Mouse (Mus musculus) naive thymus-derived CD4-positive, alpha-beta T cell, adult 2 months (primary cell): ENCODE results near the gene Cyp27b1.
"Not testable (repeated sequence)": the region's sequence is repeated elsewhere in the genome, so short reads cannot be mapped to it uniquely, and the experiment has no call there.

Experiments
- DNase-seq: peaks from one replicate; pipeline ENCODE4 v3.0.0-alpha.2; 2011; ENCODE audit warnings: low read depth

The Cyp27b1 gene

DNA sequence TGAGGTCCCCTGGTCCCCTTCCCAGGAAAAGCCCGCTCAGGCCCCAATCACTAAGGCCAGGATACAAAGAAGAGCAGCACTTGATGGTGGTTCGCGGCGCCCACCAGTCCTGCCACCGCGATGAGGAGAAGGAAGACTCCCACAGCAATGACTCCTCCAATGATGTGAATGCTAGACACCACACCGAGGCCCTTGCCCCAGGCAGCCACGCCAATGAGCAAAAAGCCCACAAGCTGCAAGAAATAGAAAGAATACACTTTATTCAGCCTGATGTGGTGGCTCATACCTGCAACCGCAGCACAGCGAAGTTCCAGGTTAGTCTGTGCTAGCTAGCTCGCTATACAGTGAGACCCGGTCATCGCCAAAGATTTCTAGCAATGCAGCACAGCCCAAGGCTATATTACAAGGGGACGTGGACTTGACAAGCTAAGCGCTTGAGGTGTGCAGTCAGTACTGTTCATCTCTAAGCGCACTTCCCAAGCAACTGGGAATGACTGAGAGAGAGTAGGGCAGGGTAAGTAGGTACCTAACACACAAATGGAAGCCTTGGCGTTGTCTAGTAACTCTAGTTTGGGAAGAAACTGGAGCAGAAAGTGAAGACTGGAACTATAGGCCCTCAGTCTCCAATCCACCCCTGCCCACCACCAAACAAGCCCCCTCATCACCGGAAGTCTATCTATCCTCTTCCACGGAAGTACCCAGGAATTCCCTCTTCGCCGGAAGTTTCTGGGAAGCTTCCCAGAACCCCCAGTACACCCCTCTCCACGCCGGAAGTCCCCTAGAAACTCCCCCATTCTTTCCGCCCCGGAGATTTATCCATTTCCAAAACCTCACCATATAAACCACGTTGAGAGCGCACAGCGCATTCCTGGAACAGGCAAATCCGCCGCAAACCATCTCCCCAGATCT, 21.5 kb downstream of the Cyp27b1 start:
- DNase-seq, result no peak

GRCm38 (mm10) chr10:127070190-127071121, 22.4 kb downstream of the Cyp27b1 start, which contains the start of gene Tspan31:
Gene Tspan31 (minus strand): TSS chr10:127070264.
- peak; percentile 75 for DNase-seq

- DNase-seq, result no peak
These were observed 23.2 kb downstream of the Cyp27b1 start for GRCm38 (mm10) chr10:127071203-127071602.

DNA sequence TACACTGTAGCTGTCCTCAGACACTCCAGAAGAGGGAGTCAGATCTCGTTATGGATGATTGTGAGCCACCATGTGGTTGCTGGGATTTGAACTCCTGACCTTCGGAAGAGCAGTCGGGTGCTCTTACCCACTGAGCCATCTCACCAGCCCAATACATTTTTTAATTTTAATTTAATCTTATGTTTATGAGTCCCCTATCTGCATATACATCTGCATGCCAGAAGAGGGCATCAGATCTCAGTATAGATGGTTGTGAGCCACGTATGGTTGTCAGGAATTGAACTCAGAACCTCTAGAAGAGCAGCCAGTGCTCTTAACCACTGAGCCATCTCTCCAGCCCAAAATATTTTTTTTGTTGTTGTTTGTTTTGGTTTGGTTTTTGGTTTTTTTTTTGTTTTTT, 24.2 kb downstream of the Cyp27b1 start:
- not testable (repeated sequence) for DNase-seq

DNA sequence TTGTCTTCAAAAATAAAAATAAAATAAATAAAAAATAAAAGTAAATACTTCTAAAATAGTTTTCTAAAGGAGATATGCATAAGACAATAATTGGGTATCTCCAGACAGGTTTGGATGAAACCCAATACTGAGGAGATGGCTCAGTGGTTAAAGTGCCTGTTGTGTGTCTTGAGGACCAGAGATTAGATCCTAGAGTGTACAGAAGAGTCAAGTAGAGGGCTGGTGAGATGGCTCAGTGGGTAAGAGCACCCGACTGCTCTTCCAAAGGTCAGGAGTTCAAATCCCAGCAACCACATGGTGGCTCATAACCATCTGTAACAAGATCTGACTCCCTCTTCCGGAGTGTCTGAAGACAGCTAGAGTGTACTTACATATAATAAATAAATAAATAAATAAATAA, 24.9 kb downstream of the Cyp27b1 start:
- DNase-seq, result not testable (repeated sequence)

DNA sequence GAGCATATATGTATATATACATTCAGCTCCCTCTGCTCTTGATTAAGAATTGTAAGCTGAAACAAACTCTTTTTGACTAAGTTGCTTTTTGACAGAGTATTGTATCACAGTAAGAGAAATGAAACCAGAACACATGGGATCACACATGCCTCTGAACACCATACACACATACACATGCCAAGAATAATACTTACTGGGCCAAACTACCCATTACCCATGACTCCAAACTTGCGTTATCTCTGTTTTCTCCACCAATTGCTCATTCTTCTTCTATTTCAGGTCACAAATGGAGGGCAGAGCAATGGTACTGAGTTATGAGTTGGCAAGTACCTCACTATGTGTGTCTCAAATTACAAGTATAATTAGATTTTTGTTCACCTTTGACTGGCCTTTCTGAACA, 25.9 kb downstream of the Cyp27b1 start:
- DNase-seq, result no peak

DNA sequence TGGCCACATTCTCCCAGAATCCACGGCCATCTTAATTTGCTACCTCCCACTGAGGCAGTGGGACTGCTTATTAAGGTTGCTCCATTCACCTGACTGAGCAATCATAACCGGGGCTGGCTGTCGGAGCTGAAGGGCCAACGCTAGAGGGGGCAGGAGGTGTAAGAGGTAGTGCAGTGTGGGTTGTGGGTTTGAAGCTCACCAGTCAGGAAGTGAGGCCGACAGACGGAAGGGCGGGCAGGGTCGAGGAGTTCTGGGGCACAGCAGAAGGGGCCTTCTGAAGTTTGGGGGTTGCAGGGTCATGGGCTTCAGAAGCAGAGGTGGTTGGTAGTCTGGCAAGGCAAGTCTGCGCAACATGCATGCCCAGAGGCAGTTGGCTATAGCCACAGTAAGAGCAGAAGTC, 27.0 kb downstream of the Cyp27b1 start, which contains the start of gene Agap2:
Gene Agap2, plus strand, starts transcription at position 205 of the 400 bp plus-strand sequence.
- peak; percentile 89 for DNase-seq

GRCm38 (mm10) chr10:127075651-127076050, 27.6 kb downstream of the Cyp27b1 start:
- DNase-seq, result no peak

GRCm38 (mm10) chr10:127076082-127076481, 28.0 kb downstream of the Cyp27b1 start:
- peak; percentile 89 for DNase-seq

DNA sequence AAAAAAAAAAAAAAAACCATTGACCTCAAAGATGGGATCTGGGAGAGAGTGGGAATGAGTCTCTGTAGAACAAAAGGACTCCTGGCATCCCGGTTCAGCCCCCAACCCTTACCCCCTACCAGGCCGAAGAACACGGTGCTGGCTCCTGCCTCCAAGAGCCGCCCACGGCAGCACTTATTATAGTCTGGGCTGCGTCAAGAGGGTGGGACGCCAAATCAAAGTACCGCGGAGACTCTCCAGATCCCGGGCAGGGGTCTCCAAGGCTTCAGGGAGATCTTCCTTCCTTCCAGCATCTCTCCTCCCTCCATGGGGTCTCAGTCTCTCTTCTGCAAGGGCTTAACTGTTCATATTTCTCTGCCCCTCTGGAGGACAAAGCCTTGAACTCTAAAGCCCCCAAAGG, 29.5 kb downstream of the Cyp27b1 start:
- no peak for DNase-seq

DNA sequence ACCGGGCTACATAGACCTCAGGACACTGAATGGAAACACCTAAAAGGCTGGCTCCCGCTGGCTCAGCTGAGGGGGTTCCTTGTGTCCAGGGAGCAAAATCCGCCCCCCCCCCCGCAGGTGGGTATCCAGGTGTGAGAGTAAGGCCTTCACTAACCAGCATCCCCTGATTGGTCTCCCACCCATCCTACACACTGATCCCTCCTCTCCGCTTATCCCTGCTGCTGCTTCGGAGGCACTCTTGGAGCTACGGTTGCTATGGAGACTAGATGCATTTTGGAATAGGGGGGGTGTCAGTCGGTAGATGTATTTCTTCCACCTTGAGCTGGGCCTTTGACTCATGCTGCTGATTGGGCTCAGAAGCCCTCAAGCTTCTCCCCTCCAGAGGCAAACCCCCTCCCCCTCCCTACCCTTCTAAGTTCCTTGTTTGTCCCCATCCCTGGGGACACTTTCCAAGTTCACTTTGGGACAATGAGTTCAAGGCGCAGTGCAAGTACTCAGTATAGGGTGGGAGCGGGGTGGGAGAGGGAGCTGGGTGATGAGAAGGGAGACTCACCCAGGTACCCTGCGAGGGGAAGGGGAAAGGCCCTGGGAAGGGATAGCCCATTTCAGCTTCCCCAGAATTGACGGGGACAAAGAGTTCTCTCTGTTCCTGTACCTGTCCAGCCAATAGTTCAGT, 30.1 kb downstream of the Cyp27b1 start:
- no peak for DNase-seq

- no peak for DNase-seq
These were observed 30.9 kb downstream of the Cyp27b1 start for GRCm38 (mm10) chr10:127078677-127079575.

- no peak for DNase-seq
These were observed 31.8 kb downstream of the Cyp27b1 start for GRCm38 (mm10) chr10:127079665-127080391.

GRCm38 (mm10) chr10:127080901-127081780, 33.1 kb downstream of the Cyp27b1 start:
- no peak for DNase-seq

GRCm38 (mm10) chr10:127081996-127082620, 34.1 kb downstream of the Cyp27b1 start:
- no peak for DNase-seq

- DNase-seq, result no peak
These were observed 35.4 kb downstream of the Cyp27b1 start for GRCm38 (mm10) chr10:127083292-127083914.

- no peak for DNase-seq
These were observed 35.9 kb downstream of the Cyp27b1 start for GRCm38 (mm10) chr10:127083915-127084306.

DNA sequence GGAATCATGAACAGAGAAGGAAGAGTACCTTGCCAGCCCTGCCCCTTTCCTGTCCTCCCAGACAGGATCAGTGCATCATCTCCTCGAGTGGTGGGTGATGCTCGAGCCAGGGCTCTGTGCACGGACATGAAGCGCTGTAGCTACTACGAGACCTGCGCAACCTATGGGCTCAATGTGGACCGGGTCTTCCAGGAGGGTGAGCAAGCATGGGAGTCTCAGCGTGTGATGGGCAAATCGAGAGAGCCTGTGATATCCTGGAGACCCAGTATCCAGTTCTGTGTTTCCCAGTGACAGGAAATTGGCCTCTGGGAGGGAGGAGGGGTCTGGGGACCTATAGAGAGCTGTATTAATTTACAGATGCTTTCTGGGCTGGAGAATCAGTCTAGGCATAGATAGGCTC, 37.0 kb downstream of the Cyp27b1 start:
- DNase-seq, result no peak
